Mouse (Mus musculus): ENCODE measurements around the gene BC052040. TPM values are rescaled to one million over a fixed set of nuclear protein-coding genes. Genes with fewer than 3 reads are reported as not detected.

Gene BC052040
- polyA plus RNA-seq, 1 experiment from 2014 or later, result 9.0 TPM

DNA sequence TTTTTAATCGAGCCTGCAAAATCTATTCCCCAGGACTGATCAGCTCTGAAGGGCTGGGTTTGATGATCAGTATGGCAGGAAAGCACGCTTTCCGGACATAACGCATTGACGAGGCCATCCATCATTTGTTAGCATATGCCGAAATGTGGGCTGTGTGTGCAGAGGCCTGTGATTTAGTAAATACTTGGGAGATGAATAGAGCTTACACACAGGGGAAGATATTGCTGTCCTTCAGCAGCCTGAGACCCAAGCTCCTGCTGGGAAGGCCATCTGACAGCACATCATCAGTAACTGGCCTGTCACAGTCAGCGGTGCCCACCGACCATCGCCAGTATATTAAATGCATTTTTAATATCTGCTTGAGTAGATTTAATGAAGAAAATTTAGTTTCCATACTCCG lies 15.5 kb downstream of the BC052040 start:
- no peaks in the 10 kb centered on the region for H3K36me3 ChIP-seq (ENCODE audit: control insufficient read depth, insufficient read depth)
- H3K4me3 ChIP-seq (ENCODE audit: low read depth, low read length), result no peak overlapping the region
- no peaks in the 10 kb centered on the region for H3K9me3 ChIP-seq (replicated peaks; ENCODE audit: control insufficient read depth, low read length)
- 85% methylated on average over 10 of the region's 10 CpGs for WGBS (ENCODE audit: insufficient replicate concordance)
- no peaks in the 10 kb centered on the region for H3K4me1 ChIP-seq (ENCODE audit: control insufficient read depth, low read depth, low read length)
- no peak for ATAC-seq (ENCODE audit: low read depth)
- H3K9ac ChIP-seq (ENCODE audit: low read depth, low read length), result no peak overlapping the region
- no peaks in the 10 kb centered on the region for H3K27me3 ChIP-seq (ENCODE audit: control insufficient read depth, insufficient read depth, low read depth, low read length)
- H3K27ac ChIP-seq (ENCODE audit: low read length), result no peak overlapping the region
- H3K4me2 ChIP-seq (ENCODE audit: low read depth, low read length), result no peak overlapping the region

DNA sequence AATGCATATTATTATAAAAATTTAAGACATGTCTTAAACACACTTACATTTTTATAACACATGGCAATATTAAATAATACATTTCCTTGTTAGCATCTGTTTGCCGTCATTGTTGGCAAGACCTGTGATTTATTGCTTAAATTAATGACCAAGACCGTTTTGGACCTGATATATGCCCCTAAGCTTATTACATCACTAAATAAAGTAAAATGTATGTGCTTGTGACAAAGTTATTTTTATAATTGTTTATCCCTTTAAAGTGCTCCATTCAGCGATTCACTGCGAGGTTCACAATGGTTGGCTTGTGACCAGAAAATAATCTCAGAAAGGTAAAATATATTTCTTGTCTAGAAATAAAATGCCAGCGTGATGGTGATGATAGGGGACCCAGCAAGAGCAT lies 16.8 kb downstream of the BC052040 start:
- ATAC-seq (ENCODE audit: low read depth), result no peak
- Histone ChIP-seq H3K9me3 (replicated peaks; ENCODE audit: control insufficient read depth, low read length) (no peaks in the 10 kb centered on the region), H3K36me3 (ENCODE audit: control insufficient read depth, insufficient read depth) (no peaks in the 10 kb centered on the region), H3K27ac (ENCODE audit: low read length) (no peak overlapping the region), H3K9ac (ENCODE audit: low read depth, low read length) (no peak overlapping the region), H3K4me1 (ENCODE audit: control insufficient read depth, low read depth, low read length) (no peaks in the 10 kb centered on the region), H3K4me2 (ENCODE audit: low read depth, low read length) (no peak overlapping the region), H3K27me3 (ENCODE audit: control insufficient read depth, insufficient read depth, low read depth, low read length) (no peaks in the 10 kb centered on the region), H3K4me3 (ENCODE audit: low read depth, low read length) (no peak overlapping the region)
- 77% methylated on average over 5 of the region's 5 CpGs for WGBS (ENCODE audit: insufficient replicate concordance)

DNA sequence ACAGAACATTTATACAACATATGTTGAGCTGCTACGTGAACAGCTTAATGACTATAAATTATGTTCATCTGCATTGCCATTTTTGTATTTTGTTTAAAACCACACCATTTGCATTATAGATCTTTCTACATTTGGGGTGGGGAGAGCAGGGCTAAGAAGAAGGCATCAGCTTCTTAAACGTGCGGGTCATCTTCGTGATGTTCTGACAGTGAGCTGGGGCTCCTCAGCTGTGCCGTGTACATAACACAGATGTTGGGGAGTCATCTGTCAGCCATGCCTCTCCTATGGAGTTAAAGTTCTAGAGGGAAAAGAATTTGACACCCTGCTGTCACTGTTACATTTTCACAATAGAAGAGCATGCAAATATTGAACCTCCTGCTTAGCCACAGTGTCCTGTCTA lies 19.2 kb downstream of the BC052040 start:
- H3K27ac ChIP-seq (ENCODE audit: low read length), result no peak overlapping the region

DNA sequence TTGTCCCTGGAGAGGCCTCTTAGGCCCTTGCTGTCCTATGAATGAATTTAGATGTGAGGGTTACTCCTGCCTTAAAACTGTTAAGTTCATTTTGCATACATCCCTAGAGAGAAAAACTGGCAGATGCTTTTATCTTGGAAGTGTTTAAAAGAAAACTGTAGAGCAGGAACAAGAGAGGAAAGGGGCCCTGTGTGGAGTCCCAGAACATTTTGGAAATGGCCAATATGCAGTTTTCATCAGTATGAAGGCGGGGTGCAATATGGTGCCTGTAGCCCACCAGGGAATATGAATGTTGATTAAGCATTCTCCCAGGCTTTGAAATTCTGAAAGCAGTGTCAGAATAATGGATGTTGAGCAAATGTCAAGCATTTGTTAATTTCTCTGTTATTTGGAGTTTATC lies 19.8 kb downstream of the BC052040 start:
- no peaks in the 10 kb centered on the region for H3K36me3 ChIP-seq (ENCODE audit: control insufficient read depth, insufficient read depth)
- 79% methylated on average over 1 of the region's 1 CpGs for WGBS (ENCODE audit: insufficient replicate concordance)
- H3K9ac ChIP-seq (ENCODE audit: low read depth, low read length), result no peak overlapping the region
- no peak overlapping the region for H3K4me3 ChIP-seq (ENCODE audit: low read depth, low read length)
- H3K27me3 ChIP-seq (ENCODE audit: control insufficient read depth, insufficient read depth, low read depth, low read length), result no peaks in the 10 kb centered on the region
- no peak for ATAC-seq (ENCODE audit: low read depth)
- peaks cover 3% of the 10 kb centered on the region; the same call in 1 of the 2 replicates for H3K4me1 ChIP-seq (ENCODE audit: control insufficient read depth, low read depth, low read length)
- no peaks in the 10 kb centered on the region for H3K9me3 ChIP-seq (replicated peaks; ENCODE audit: control insufficient read depth, low read length)
- H3K4me2 ChIP-seq (ENCODE audit: low read depth, low read length), result no peak overlapping the region
- H3K27ac ChIP-seq (ENCODE audit: low read length), result no peak overlapping the region

More for the DNA sequence above, 19.2 kb downstream of the BC052040 start:
- H3K4me2 ChIP-seq (ENCODE audit: low read depth, low read length), result no peak overlapping the region
- 75% methylated on average over 5 of the region's 5 CpGs for WGBS (ENCODE audit: insufficient replicate concordance)
- H3K36me3 ChIP-seq (ENCODE audit: control insufficient read depth, insufficient read depth), result no peaks in the 10 kb centered on the region
- no peaks in the 10 kb centered on the region; the same call in 1 of the 2 replicates for H3K4me1 ChIP-seq (ENCODE audit: control insufficient read depth, low read depth, low read length)
- no peak overlapping the region for H3K9ac ChIP-seq (ENCODE audit: low read depth, low read length)
- no peak for ATAC-seq (ENCODE audit: low read depth)
- H3K27me3 ChIP-seq (ENCODE audit: control insufficient read depth, insufficient read depth, low read depth, low read length), result no peaks in the 10 kb centered on the region
- H3K4me3 ChIP-seq (ENCODE audit: low read depth, low read length), result no peak overlapping the region
- H3K9me3 ChIP-seq (replicated peaks; ENCODE audit: control insufficient read depth, low read length), result no peaks in the 10 kb centered on the region

DNA sequence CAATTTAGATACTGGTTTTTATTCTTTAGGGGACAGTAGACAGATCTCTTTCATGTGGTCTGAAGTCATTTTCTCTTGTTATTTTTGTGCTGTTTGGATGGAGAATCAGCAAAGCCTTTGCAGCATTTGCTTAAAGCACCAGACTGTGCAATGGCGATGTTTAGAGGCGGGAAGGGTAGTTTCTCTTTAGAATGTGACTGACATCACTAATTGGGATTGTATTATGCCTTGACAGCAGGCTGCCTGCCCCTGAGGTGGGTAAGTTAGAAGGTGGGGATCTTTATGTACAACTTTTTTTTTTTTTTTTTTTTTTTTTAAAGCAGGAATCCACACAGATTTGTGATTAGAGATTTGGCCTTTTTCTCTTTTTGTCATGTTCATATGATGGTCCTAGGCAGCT lies 20.6 kb downstream of the BC052040 start:
- H3K36me3 ChIP-seq (ENCODE audit: control insufficient read depth, insufficient read depth), result no peaks in the 10 kb centered on the region
- no peak overlapping the region for H3K4me2 ChIP-seq (ENCODE audit: low read depth, low read length)
- 68% methylated on average over 2 of the region's 2 CpGs for WGBS (ENCODE audit: insufficient replicate concordance)
- ATAC-seq (ENCODE audit: low read depth), result no peak
- H3K9me3 ChIP-seq (replicated peaks; ENCODE audit: control insufficient read depth, low read length), result no peaks in the 10 kb centered on the region
- H3K4me1 ChIP-seq (ENCODE audit: control insufficient read depth, low read depth, low read length), result peaks cover 3% of the 10 kb centered on the region; the same call in 1 of the 2 replicates
- no peaks in the 10 kb centered on the region for H3K27me3 ChIP-seq (ENCODE audit: control insufficient read depth, insufficient read depth, low read depth, low read length)
- H3K9ac ChIP-seq (ENCODE audit: low read depth, low read length), result no peak overlapping the region
- no peak overlapping the region for H3K27ac ChIP-seq (ENCODE audit: low read length)
- no peak overlapping the region for H3K4me3 ChIP-seq (ENCODE audit: low read depth, low read length)

DNA sequence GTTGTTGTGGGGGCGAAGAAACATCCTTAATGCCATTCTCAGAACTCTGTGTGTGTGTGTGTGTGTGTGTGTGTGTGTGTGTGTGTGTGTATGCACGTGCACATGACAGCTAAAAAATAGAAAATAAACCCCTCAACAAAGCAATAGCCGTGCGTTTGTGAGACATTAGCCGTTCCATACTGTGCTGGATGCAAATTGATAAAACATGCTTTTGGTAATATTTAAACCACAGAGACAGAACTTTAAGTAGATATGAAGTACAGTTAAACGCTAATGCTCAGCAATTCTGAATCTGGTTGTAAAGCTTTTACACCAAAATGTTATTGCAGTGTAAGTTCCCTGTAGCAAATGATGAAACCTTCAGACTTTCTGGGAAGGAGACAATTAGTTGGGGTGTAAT lies 22.6 kb downstream of the BC052040 start:
- no peak for ATAC-seq (ENCODE audit: low read depth)
- no peaks in the 10 kb centered on the region for H3K36me3 ChIP-seq (ENCODE audit: control insufficient read depth, insufficient read depth)
- H3K27me3 ChIP-seq (ENCODE audit: control insufficient read depth, insufficient read depth, low read depth, low read length), result no peaks in the 10 kb centered on the region
- H3K4me1 ChIP-seq (ENCODE audit: control insufficient read depth, low read depth, low read length), result peaks cover 3% of the 10 kb centered on the region; the same call in 1 of the 2 replicates
- no peaks in the 10 kb centered on the region for H3K9me3 ChIP-seq (replicated peaks; ENCODE audit: control insufficient read depth, low read length)
- WGBS (ENCODE audit: insufficient replicate concordance), result 44% methylated on average over 6 of the region's 6 CpGs
- no peak overlapping the region for H3K4me3 ChIP-seq (ENCODE audit: low read depth, low read length)
- H3K27ac ChIP-seq (ENCODE audit: low read length), result no peak overlapping the region
- no peak overlapping the region for H3K4me2 ChIP-seq (ENCODE audit: low read depth, low read length)
- H3K9ac ChIP-seq (ENCODE audit: low read depth, low read length), result no peak overlapping the region

DNA sequence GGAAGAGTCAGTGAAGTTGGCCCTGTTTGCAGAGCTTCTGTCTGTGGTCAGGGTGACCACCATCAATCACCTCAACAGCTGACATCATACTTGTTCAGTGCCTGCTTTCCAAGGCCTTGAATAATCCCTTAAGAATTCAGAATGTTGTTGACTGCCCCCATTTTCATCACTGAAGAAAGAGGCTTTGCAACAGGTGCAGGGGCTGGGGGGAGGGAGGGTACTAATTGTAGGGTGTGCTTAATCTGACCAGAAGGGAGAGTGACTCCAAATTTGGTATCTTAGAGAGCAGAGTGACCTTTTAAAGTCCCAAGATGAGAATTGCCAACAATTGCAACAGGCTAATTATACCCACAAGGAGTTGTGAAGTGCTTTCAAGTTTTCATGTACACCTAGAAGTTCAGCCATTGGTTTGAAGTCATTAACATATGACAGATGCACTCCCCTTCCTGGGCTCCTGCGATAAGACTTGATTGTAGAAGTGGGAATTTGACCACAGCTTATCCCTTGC lies 24.4 kb downstream of the BC052040 start:
- ATAC-seq (ENCODE audit: low read depth), result no peak
- Histone ChIP-seq H3K9ac (ENCODE audit: low read depth, low read length) (no peak overlapping the region), H3K27ac (ENCODE audit: low read length) (no peak overlapping the region), H3K36me3 (ENCODE audit: control insufficient read depth, insufficient read depth) (no peaks in the 10 kb centered on the region), H3K9me3 (replicated peaks; ENCODE audit: control insufficient read depth, low read length) (no peaks in the 10 kb centered on the region), H3K4me1 (ENCODE audit: control insufficient read depth, low read depth, low read length) (peaks cover 3% of the 10 kb centered on the region; the same call in 1 of the 2 replicates), H3K4me3 (ENCODE audit: low read depth, low read length) (no peak overlapping the region), H3K4me2 (ENCODE audit: low read depth, low read length) (no peak overlapping the region), H3K27me3 (ENCODE audit: control insufficient read depth, insufficient read depth, low read depth, low read length) (no peaks in the 10 kb centered on the region)
- 25% methylated on average over 1 of the region's 1 CpGs for WGBS (ENCODE audit: insufficient replicate concordance)

DNA sequence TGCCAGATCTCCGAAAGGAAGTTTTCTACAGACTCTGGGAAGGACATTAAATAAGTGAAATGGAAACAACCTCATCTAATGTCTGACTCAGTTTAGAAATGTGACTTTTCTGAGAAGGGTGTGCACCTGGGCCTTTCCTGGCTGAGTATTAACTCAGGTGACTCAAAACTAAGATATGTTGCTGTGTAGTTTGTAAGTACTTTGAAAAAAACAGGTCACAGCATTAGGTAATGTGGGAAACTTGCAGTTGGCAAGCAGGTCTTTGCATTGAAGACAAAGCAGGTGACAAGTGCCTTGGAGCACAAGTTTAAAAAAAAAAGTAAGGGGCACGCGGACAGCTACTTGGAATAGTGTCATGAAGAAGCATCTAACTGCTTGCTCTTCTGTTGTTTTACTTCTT lies 27.5 kb downstream of the BC052040 start:
- no peak for ATAC-seq (ENCODE audit: low read depth)
- Histone ChIP-seq H3K4me1 (ENCODE audit: control insufficient read depth, low read depth, low read length) (peaks cover 3% of the 10 kb centered on the region; the same call in 1 of the 2 replicates), H3K27ac (ENCODE audit: low read length) (no peak overlapping the region), H3K4me3 (ENCODE audit: low read depth, low read length) (no peak overlapping the region), H3K36me3 (ENCODE audit: control insufficient read depth, insufficient read depth) (no peaks in the 10 kb centered on the region), H3K4me2 (ENCODE audit: low read depth, low read length) (no peak overlapping the region), H3K9me3 (replicated peaks; ENCODE audit: control insufficient read depth, low read length) (no peaks in the 10 kb centered on the region), H3K27me3 (ENCODE audit: control insufficient read depth, insufficient read depth, low read depth, low read length) (no peaks in the 10 kb centered on the region), H3K9ac (ENCODE audit: low read depth, low read length) (no peak overlapping the region)
- WGBS (ENCODE audit: insufficient replicate concordance), result 86% methylated on average over 3 of the region's 3 CpGs

DNA sequence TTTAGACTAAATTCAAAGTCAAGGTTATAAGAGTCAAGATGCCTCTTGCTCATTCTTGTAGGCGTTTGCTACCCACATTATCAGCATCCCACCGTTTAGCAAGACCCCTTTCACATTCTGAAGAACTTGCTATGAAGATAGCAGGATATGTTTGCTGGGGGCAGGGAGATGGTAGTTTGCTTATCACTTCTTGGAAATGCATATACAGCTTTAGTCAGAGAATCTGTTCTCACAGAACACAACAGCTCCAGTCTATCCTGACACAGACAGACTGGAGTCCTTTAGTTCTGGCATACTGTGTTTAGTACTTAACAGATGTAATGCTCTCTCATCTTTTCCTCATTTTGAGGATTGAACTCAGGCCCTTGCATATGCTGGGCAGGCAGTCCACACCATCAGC lies 28.6 kb downstream of the BC052040 start:
- Histone ChIP-seq H3K36me3 (ENCODE audit: control insufficient read depth, insufficient read depth) (no peaks in the 10 kb centered on the region), H3K4me3 (ENCODE audit: low read depth, low read length) (no peak overlapping the region), H3K27me3 (ENCODE audit: control insufficient read depth, insufficient read depth, low read depth, low read length) (no peaks in the 10 kb centered on the region), H3K4me1 (ENCODE audit: control insufficient read depth, low read depth, low read length) (peaks cover 3% of the 10 kb centered on the region; the same call in 1 of the 2 replicates), H3K9ac (ENCODE audit: low read depth, low read length) (no peak overlapping the region), H3K27ac (ENCODE audit: low read length) (no peak overlapping the region), H3K4me2 (ENCODE audit: low read depth, low read length) (no peak overlapping the region), H3K9me3 (replicated peaks; ENCODE audit: control insufficient read depth, low read length) (no peaks in the 10 kb centered on the region)
- 35% methylated on average over 2 of the region's 2 CpGs for WGBS (ENCODE audit: insufficient replicate concordance)
- no peak for ATAC-seq (ENCODE audit: low read depth)
